Mouse (Mus musculus): ENCODE results near the gene Alg9. TPM values are rescaled to one million over a fixed set of nuclear protein-coding genes. Genes with fewer than 3 reads are reported as not detected.

Alg9 gene
- polyA plus RNA-seq, 1 experiment from 2014 or later: 60.6 TPM

GRCm38 (mm10) chr9:50800985-50801384 lies 26.2 kb downstream of the Alg9 start:
- Histone ChIP-seq H3K36me3 (peaks cover 42% of the 10 kb centered on the region), H3K27ac (replicated peaks) (no peak overlapping the region), H3K9ac (no peak overlapping the region), H3K4me2 (no peak overlapping the region), H3K4me3 (no peak overlapping the region), H3K9me3 (no peaks in the 10 kb centered on the region), H3K4me1 (replicated peaks) (no peaks in the 10 kb centered on the region), H3K27me3 (no peaks in the 10 kb centered on the region)
- ATAC-seq (ENCODE audit: low FRiP score, low read depth): no peak
- 70% methylated on average over 2 of the region's 2 CpGs for WGBS

DNA sequence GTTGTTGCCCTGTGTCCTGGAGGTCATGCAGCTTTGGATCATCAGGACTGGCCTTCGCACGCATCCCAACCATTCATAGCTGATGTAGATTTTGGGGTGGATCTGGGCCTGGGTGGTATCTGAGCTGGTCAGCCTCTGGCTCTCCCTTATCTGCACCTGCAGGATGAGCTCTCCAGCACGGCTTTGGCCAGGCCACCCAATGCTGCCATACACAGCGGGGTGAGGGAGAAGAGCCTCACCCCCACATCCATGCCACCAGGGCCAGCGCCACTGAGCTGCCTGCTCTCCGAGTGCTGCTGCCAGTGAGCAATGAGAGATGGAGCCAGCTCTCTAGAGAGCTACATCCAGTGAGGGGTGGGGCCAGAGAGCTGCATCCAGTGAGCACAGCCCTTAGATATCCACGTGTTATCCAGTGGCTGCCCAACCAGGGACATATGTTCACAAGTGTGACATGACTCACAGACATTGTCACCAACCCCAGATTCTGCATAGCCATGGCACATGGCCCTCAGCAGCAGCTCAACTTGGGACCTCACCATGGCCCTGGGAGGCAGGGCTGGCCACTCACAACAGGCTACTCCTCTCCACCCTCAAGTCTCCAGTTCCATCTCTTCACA lies 28.3 kb downstream of the Alg9 start:
- no peak overlapping the region for H3K4me3 ChIP-seq
- H3K9me3 ChIP-seq: no peaks in the 10 kb centered on the region
- H3K4me1 ChIP-seq (replicated peaks): no peaks in the 10 kb centered on the region
- no peak overlapping the region for H3K9ac ChIP-seq
- peaks cover 47% of the 10 kb centered on the region for H3K36me3 ChIP-seq
- no peak overlapping the region for H3K4me2 ChIP-seq
- ATAC-seq (ENCODE audit: low FRiP score, low read depth): no peak
- 92% methylated on average over 7 of the region's 7 CpGs for WGBS
- no peaks in the 10 kb centered on the region for H3K27me3 ChIP-seq
- no peak overlapping the region for H3K27ac ChIP-seq (replicated peaks)

DNA sequence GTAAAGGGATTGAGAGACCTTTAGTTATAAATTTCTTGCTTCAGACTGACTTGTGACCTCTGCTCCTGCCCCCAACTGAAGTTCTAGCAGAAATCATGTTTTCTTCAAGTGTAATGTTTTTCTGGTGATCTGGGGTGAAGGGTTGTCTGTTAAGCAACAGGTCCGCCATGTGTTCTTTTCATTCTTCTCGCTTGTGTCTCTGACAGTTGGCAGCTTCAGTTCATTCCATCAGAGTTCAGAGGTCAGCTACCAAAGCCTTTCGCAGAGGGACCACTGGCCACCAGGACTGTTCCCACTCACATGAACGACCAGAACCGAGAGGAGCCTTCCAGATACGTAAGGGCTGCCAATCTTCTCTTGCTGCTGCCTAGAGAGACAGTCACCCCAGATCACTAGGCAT lies 33.7 kb downstream of the Alg9 start:
- Histone ChIP-seq H3K9ac (no peak overlapping the region), H3K36me3 (peaks cover 68% of the 10 kb centered on the region), H3K4me1 (replicated peaks) (no peaks in the 10 kb centered on the region), H3K4me2 (no peak overlapping the region), H3K9me3 (no peaks in the 10 kb centered on the region), H3K4me3 (no peak overlapping the region), H3K27me3 (no peaks in the 10 kb centered on the region), H3K27ac (replicated peaks) (no peak overlapping the region)
- WGBS: 85% methylated on average over 6 of the region's 6 CpGs
- ATAC-seq (ENCODE audit: low FRiP score, low read depth): no peak

DNA sequence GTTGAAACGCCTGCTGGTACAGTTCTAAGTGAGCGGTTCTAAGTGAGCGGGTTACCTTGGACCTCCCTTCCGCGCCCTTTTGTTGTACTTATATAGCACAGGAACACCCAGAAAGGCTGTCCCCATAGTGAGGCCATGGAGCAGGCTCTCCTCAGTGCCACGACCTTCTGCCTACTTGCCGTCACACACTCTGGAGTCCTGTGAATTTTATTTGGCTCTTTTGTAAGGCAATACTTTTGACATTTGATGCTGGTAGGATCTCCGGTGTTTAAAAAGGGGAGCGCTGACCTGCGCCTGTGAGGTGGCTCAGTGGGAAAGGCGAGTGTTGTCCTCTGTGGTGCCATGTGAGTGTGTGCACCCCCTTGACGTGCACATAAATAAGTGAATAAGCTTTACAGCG lies 34.3 kb downstream of the Alg9 start:
- WGBS: 92% methylated on average over 13 of the region's 13 CpGs
- peaks cover 66% of the 10 kb centered on the region for H3K36me3 ChIP-seq

GRCm38 (mm10) chr9:50811187-50811586 lies 36.4 kb downstream of the Alg9 start:
- no peak overlapping the region for H3K9ac ChIP-seq
- H3K4me1 ChIP-seq (replicated peaks): no peaks in the 10 kb centered on the region
- no peak for ATAC-seq (ENCODE audit: low FRiP score, low read depth)
- no peaks in the 10 kb centered on the region for H3K9me3 ChIP-seq
- peaks cover 49% of the 10 kb centered on the region for H3K36me3 ChIP-seq
- H3K27me3 ChIP-seq: no peaks in the 10 kb centered on the region
- H3K27ac ChIP-seq (replicated peaks): no peak overlapping the region
- no peak overlapping the region for H3K4me2 ChIP-seq
- no peak overlapping the region for H3K4me3 ChIP-seq
- 95% methylated on average over 7 of the region's 7 CpGs for WGBS

More for the DNA sequence above, 34.3 kb downstream of the Alg9 start:
- Histone ChIP-seq H3K27ac (replicated peaks) (no peak overlapping the region), H3K4me2 (no peak overlapping the region), H3K9ac (no peak overlapping the region), H3K27me3 (no peaks in the 10 kb centered on the region), H3K4me1 (replicated peaks) (no peaks in the 10 kb centered on the region), H3K4me3 (no peak overlapping the region), H3K9me3 (no peaks in the 10 kb centered on the region)
- no peak for ATAC-seq (ENCODE audit: low FRiP score, low read depth)

DNA sequence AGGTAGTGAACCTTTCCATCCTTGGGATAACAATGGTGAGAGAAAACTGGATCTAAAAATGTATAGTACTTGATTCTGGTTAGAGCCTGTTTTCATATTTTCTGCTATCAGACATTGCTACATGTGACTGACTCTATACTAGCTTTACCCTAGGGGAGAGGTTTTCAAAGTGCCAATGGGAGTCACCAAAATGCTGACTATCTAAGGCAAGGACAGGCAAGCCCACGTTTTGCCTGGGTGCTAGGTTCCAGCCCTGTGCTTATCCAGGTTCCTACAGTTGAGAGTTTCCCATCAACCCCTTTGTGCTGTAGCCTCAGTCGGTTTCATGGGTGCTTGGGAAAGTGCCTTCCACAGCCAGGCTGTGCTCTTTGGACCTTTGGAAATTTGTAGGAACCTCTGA lies 36.9 kb downstream of the Alg9 start:
- WGBS: 90% methylated on average over 2 of the region's 2 CpGs
- no peaks in the 10 kb centered on the region for H3K9me3 ChIP-seq
- ATAC-seq (ENCODE audit: low FRiP score, low read depth): no peak

DNA sequence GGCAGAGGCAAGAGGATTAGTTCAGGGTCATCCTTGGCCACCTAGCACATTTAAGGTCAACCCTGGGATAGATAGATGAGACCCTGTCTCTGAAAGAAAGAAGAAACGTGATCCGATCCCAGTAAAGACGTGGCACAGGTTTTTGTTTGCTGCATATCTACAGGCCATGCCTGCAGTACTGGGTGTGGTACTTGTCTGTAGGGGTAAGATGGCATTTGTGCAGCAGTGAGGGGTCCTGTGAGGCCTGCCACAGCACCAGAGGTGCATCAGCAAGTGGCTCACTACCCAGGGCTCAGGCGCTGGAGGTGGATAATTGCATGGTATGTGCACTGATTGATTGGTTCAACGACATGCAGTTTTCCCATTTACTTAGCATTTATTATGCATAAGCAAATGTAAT lies 39.0 kb downstream of the Alg9 start:
- H3K4me1 ChIP-seq (replicated peaks): no peaks in the 10 kb centered on the region
- H3K4me2 ChIP-seq: no peak overlapping the region
- ATAC-seq (ENCODE audit: low FRiP score, low read depth): no peak
- no peak overlapping the region for H3K9ac ChIP-seq
- H3K4me3 ChIP-seq: no peak overlapping the region
- no peaks in the 10 kb centered on the region for H3K9me3 ChIP-seq
- H3K27me3 ChIP-seq: no peaks in the 10 kb centered on the region
- WGBS: 89% methylated on average over 5 of the region's 5 CpGs
- peaks cover 45% of the 10 kb centered on the region for H3K36me3 ChIP-seq
- H3K27ac ChIP-seq (replicated peaks): no peak overlapping the region

More for the DNA sequence above, 36.9 kb downstream of the Alg9 start:
- no peaks in the 10 kb centered on the region for H3K27me3 ChIP-seq
- H3K9ac ChIP-seq: no peak overlapping the region
- no peak overlapping the region for H3K4me2 ChIP-seq
- peaks cover 50% of the 10 kb centered on the region for H3K36me3 ChIP-seq
- no peaks in the 10 kb centered on the region for H3K4me1 ChIP-seq (replicated peaks)
- no peak overlapping the region for H3K27ac ChIP-seq (replicated peaks)
- no peak overlapping the region for H3K4me3 ChIP-seq

GRCm38 (mm10) chr9:50815666-50816065 lies 40.8 kb downstream of the Alg9 start:
- H3K4me1 ChIP-seq (replicated peaks): no peaks in the 10 kb centered on the region
- H3K9ac ChIP-seq: no peak overlapping the region
- WGBS: 95% methylated on average over 4 of the region's 4 CpGs
- peaks cover 31% of the 10 kb centered on the region for H3K36me3 ChIP-seq
- ATAC-seq (ENCODE audit: low FRiP score, low read depth): no peak
- no peak overlapping the region for H3K4me3 ChIP-seq
- no peak overlapping the region for H3K4me2 ChIP-seq
- no peaks in the 10 kb centered on the region for H3K27me3 ChIP-seq
- no peaks in the 10 kb centered on the region for H3K9me3 ChIP-seq
- no peak overlapping the region for H3K27ac ChIP-seq (replicated peaks)

DNA sequence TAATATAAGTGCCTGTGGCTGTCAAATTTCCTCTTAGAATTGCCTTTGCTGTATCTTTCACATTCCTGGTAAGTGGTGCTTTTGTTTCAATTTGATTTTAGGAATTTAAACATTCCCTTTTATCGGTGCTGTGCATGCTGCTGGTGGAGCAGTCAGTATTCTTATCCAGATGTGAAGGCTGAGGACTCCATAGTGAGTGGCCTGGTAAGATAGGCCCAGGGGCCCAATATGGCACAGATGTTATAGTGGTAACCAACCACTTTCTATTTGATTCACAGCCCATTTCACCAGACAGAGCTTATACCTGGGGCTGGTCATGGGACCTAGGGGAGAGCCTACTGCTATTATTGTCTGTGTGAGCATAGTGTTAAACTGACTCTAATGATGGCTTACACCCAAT lies 41.7 kb downstream of the Alg9 start:
- Histone ChIP-seq H3K27ac (replicated peaks) (no peak overlapping the region), H3K9me3 (no peaks in the 10 kb centered on the region), H3K9ac (no peak overlapping the region), H3K4me3 (no peak overlapping the region), H3K36me3 (peaks cover 25% of the 10 kb centered on the region), H3K27me3 (no peaks in the 10 kb centered on the region), H3K4me2 (no peak overlapping the region), H3K4me1 (replicated peaks) (no peaks in the 10 kb centered on the region)
- WGBS: 98% methylated on average over 1 of the region's 1 CpGs
- ATAC-seq (ENCODE audit: low FRiP score, low read depth): no peak

GRCm38 (mm10) chr9:50818050-50818449 lies 43.2 kb downstream of the Alg9 start:
- Histone ChIP-seq H3K9me3 (no peaks in the 10 kb centered on the region), H3K27me3 (no peaks in the 10 kb centered on the region), H3K4me2 (no peak overlapping the region), H3K4me3 (no peak overlapping the region), H3K4me1 (replicated peaks) (no peaks in the 10 kb centered on the region), H3K27ac (replicated peaks) (no peak overlapping the region), H3K9ac (no peak overlapping the region), H3K36me3 (peaks cover 15% of the 10 kb centered on the region)
- no peak for ATAC-seq (ENCODE audit: low FRiP score, low read depth)
- 95% methylated on average over 6 of the region's 6 CpGs for WGBS

DNA sequence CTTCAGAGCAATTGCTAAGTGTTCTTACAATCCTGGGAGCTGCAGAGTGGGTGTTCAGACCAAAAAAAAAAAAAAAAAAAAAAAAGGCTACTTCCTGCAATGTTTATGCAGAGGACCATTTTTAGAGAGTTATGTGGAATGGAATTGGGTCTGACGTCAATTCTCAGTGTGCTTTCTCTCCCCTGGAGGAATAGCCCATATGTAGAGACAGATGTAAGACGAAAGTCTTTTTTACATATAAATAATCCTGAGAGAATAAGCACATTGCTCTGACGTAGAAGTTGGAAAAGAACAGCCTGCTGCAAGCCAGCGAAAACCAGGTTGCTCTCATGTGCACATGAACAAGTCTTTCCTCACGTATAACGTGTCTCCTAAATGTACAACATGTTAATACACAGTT lies 44.9 kb downstream of the Alg9 start:
- Histone ChIP-seq H3K27ac (replicated peaks) (no peak overlapping the region), H3K9me3 (no peaks in the 10 kb centered on the region), H3K27me3 (no peaks in the 10 kb centered on the region), H3K4me1 (replicated peaks) (no peaks in the 10 kb centered on the region), H3K9ac (no peak overlapping the region), H3K36me3 (peaks cover 18% of the 10 kb centered on the region), H3K4me2 (no peak overlapping the region), H3K4me3 (no peak overlapping the region)
- 85% methylated on average over 6 of the region's 6 CpGs for WGBS
- ATAC-seq (ENCODE audit: low FRiP score, low read depth): no peak

- ATAC-seq (ENCODE audit: low FRiP score, low read depth): no peak
- no peaks in the 10 kb centered on the region for H3K9me3 ChIP-seq
- no peak overlapping the region for H3K27ac ChIP-seq (replicated peaks)
- 96% methylated on average over 6 of the region's 6 CpGs for WGBS
- H3K4me3 ChIP-seq: no peak overlapping the region
- H3K9ac ChIP-seq: no peak overlapping the region
- H3K4me1 ChIP-seq (replicated peaks): no peaks in the 10 kb centered on the region
- no peak overlapping the region for H3K4me2 ChIP-seq
- H3K36me3 ChIP-seq: peaks cover 18% of the 10 kb centered on the region
- H3K27me3 ChIP-seq: no peaks in the 10 kb centered on the region
These were observed 46.8 kb downstream of the Alg9 start for GRCm38 (mm10) chr9:50821651-50822050.

GRCm38 (mm10) chr9:50822216-50822615 lies 47.4 kb downstream of the Alg9 start:
- peaks cover 16% of the 10 kb centered on the region for H3K36me3 ChIP-seq
- no peaks in the 10 kb centered on the region for H3K27me3 ChIP-seq
- H3K27ac ChIP-seq (replicated peaks): no peak overlapping the region
- no peak overlapping the region for H3K4me2 ChIP-seq
- H3K9me3 ChIP-seq: no peaks in the 10 kb centered on the region
- H3K9ac ChIP-seq: no peak overlapping the region
- H3K4me3 ChIP-seq: no peak overlapping the region
- WGBS: 94% methylated on average over 5 of the region's 5 CpGs
- ATAC-seq (ENCODE audit: low FRiP score, low read depth): no peak
- no peaks in the 10 kb centered on the region for H3K4me1 ChIP-seq (replicated peaks)

All from hindbrain, embryonic 15.5 days (tissue).